Mouse (Mus musculus): ENCODE measurements around the gene Pgm2l1.

GRCm38 (mm10) chr7:100298861-100299510 is 71.8 kb downstream of the Pgm2l1 start:
- TF ChIP-seq CHD2 (IDR thresholded peaks at IDR 0.05; ENCODE audit: low read depth, low read length) = no peak
- no peak for TF ChIP-seq MAFK (IDR thresholded peaks at IDR 0.05; ENCODE audit: insufficient read depth, low read depth, low read length)
